Mouse (Mus musculus) CH12.LX (cell line): ENCODE results near the gene Med22. TPM values are rescaled to one million over a fixed set of nuclear protein-coding genes. Genes with fewer than 3 reads are reported as not detected.

Experiments used
- DNase-seq: peaks from one replicate; pipeline ENCODE4 v3.0.0-alpha.2; 2013; ENCODE audit errors: extremely low read depth
- H3K27ac ChIP-seq: 2 replicates; pipeline ENCODE4 v1.5.1; 2012; ENCODE audit warnings: low read depth, mild to moderate bottlenecking, control low read depth, moderate library complexity; ENCODE audit not compliant: insufficient read depth
- H3K27me3 ChIP-seq: replicated peaks from 2 replicates; pipeline ENCODE3; 2012; ENCODE audit warnings: inconsistent platforms
- H3K36me3 ChIP-seq, 2 experiments: replicated peaks in 1 of 2; 2 replicates each; pipeline versions ENCODE3 to v1.6.1; 2012; ENCODE audit warnings: inconsistent platforms in 1 of 2, low read length in 1 of 2, mild to moderate bottlenecking in 1 of 2, mixed read lengths in 1 of 2, moderate library complexity in 1 of 2; ENCODE audit not compliant: control insufficient read depth in 1 of 2, insufficient read depth in 1 of 2
- H3K4me1 ChIP-seq, 2 experiments: 2 replicates each; pipeline ENCODE4 v1.6.1; 2012; ENCODE audit warnings: inconsistent platforms in 1 of 2, moderate library complexity in 1 of 2; ENCODE audit not compliant: insufficient read depth in 2 of 2, control insufficient read depth in 1 of 2
- H3K4me2 ChIP-seq: 2 replicates; pipeline ENCODE4 v1.6.1; 2012; ENCODE audit warnings: low read depth, mild to moderate bottlenecking, control low read depth; ENCODE audit not compliant: poor library complexity, insufficient read depth, severe bottlenecking
- H3K4me3 ChIP-seq, 3 experiments: fragments of 150-350 bp in 1 of 3; sonication (generic) in 1 of 3; replicated peaks in 1 of 3; 2 replicates each; pipeline versions ENCODE3 to v1.5.1; 2011 to 2012; ENCODE audit warnings: low read depth in 2 of 3, low read length in 2 of 3, mild to moderate bottlenecking in 2 of 3, moderate library complexity in 2 of 3, control low read depth in 1 of 3, improper control_type of control experiment in 1 of 3, inconsistent platforms in 1 of 3, mixed read lengths in 1 of 3; ENCODE audit not compliant: poor library complexity in 1 of 3
- H3K79me2 ChIP-seq: replicated peaks from 2 replicates; pipeline ENCODE4 v1.6.1; 2012; ENCODE audit warnings: mild to moderate bottlenecking, moderate library complexity; ENCODE audit not compliant: control insufficient read depth, poor library complexity, insufficient read depth, severe bottlenecking; ENCODE audit errors: extremely low read depth
- H3K9ac ChIP-seq: 2 replicates; pipeline ENCODE4 v1.6.1; 2012; ENCODE audit warnings: low read depth, mild to moderate bottlenecking, control low read depth, moderate library complexity; ENCODE audit not compliant: insufficient read depth
- H3K9me3 ChIP-seq: replicated peaks from 2 replicates; pipeline ENCODE3; 2012; ENCODE audit warnings: low read length, inconsistent platforms, mixed read lengths
- BHLHE40 ChIP-seq: IDR thresholded peaks from 2 replicates; pipeline ENCODE4 v1.6.1; 2011; ENCODE audit warnings: mild to moderate bottlenecking, low read depth, low read length, improper control_type of control experiment
- CHD2 ChIP-seq: IDR thresholded peaks from 2 replicates; pipeline ENCODE4 v1.6.1; 2011; ENCODE audit warnings: low read length, improper control_type of control experiment
- CTCF ChIP-seq, 2 experiments: IDR thresholded peaks in 1 of 2; conservative IDR thresholded peaks in 1 of 2; 2 replicates each; pipeline ENCODE4 v1.5.1; 2011 to 2012; ENCODE audit warnings: low read depth in 2 of 2, low read length in 2 of 2, improper control_type of control experiment in 1 of 2, inconsistent platforms in 1 of 2, mild to moderate bottlenecking in 1 of 2, moderate library complexity in 1 of 2
- E2F4 ChIP-seq: IDR thresholded peaks from 2 replicates; pipeline ENCODE4 v1.6.1; 2011; ENCODE audit warnings: low read depth, low read length, improper control_type of control experiment; ENCODE audit not compliant: insufficient replicate concordance
- ETS1 ChIP-seq: conservative IDR thresholded peaks from 2 replicates; pipeline ENCODE4 v1.6.1; 2012; ENCODE audit warnings: low read depth, mild to moderate bottlenecking, inconsistent platforms, low read length, improper control_type of control experiment, moderate library complexity
- HCFC1 ChIP-seq: IDR thresholded peaks from 2 replicates; pipeline ENCODE4 v1.6.1; 2012; ENCODE audit warnings: low read depth, mild to moderate bottlenecking, inconsistent platforms, low read length, improper control_type of control experiment
- JUN ChIP-seq: IDR thresholded peaks from 2 replicates; pipeline ENCODE4 v1.6.1; 2011; ENCODE audit warnings: low read depth, mild to moderate bottlenecking, low read length, improper control_type of control experiment, moderate library complexity; ENCODE audit not compliant: insufficient read depth
- JUND ChIP-seq: conservative IDR thresholded peaks from 2 replicates; pipeline ENCODE4 v1.6.1; 2011; ENCODE audit warnings: low read depth, low read length, improper control_type of control experiment
- KAT2A ChIP-seq: IDR thresholded peaks from 2 replicates; pipeline ENCODE4 v1.6.1; 2012; ENCODE audit warnings: low read length, improper control_type of control experiment, inconsistent platforms; ENCODE audit not compliant: insufficient replicate concordance
- MAX ChIP-seq: IDR thresholded peaks from 2 replicates; pipeline ENCODE4 v1.6.1; 2011; ENCODE audit warnings: low read length, improper control_type of control experiment
- MAZ ChIP-seq: IDR thresholded peaks from 2 replicates; pipeline ENCODE4 v1.6.1; 2012; ENCODE audit warnings: low read depth, mild to moderate bottlenecking, inconsistent platforms, low read length, improper control_type of control experiment, moderate library complexity
- MEF2A ChIP-seq: IDR thresholded peaks from 2 replicates; pipeline ENCODE4 v1.6.1; 2014; ENCODE audit warnings: low read depth, mild to moderate bottlenecking, inconsistent platforms, low read length, improper control_type of control experiment, borderline replicate concordance
- RAD21 ChIP-seq: IDR thresholded peaks from 2 replicates; pipeline ENCODE4 v1.6.1; 2011; ENCODE audit warnings: low read depth, mild to moderate bottlenecking, low read length, improper control_type of control experiment, moderate library complexity
- RCOR1 ChIP-seq: conservative IDR thresholded peaks from 2 replicates; pipeline ENCODE4 v1.6.1; 2012; ENCODE audit warnings: low read depth, mild to moderate bottlenecking, inconsistent platforms, low read length, improper control_type of control experiment
- SIN3A ChIP-seq: IDR thresholded peaks from 2 replicates; pipeline ENCODE4 v1.6.1; 2012; ENCODE audit warnings: low read length, improper control_type of control experiment, inconsistent platforms
- SMC3 ChIP-seq: IDR thresholded peaks from 2 replicates; pipeline ENCODE4 v1.6.1; 2011; ENCODE audit warnings: low read depth, low read length, improper control_type of control experiment
- TCF12 ChIP-seq: IDR thresholded peaks from 2 replicates; pipeline ENCODE4 v1.6.1; 2014; ENCODE audit warnings: low read depth, mild to moderate bottlenecking, inconsistent platforms, low read length, improper control_type of control experiment
- USF1 ChIP-seq: IDR thresholded peaks from 2 replicates; pipeline ENCODE4 v1.6.1; 2014; ENCODE audit warnings: low read depth, mild to moderate bottlenecking, inconsistent platforms, low read length, improper control_type of control experiment
- ZC3H11A ChIP-seq: IDR thresholded peaks from 2 replicates; pipeline ENCODE4 v1.6.1; 2012; ENCODE audit warnings: low read depth, mild to moderate bottlenecking, inconsistent platforms, low read length, improper control_type of control experiment
- dilution Hi-C: fragments of 300-500 bp; cut with MboI; formaldehyde crosslinking; loops from 2 replicates; pipeline ENCODE4 v1.14.3; 2020; ENCODE audit warnings: low sequenced_read_pairs; ENCODE audit not compliant: extremely low pct_unique_long_range_greater_than_20kb, extremely low pct_ligation_motif_present
- in situ Hi-C: fragments of 300-500 bp; cut with MboI; formaldehyde crosslinking; loops from 3 replicates; pipeline ENCODE4 v1.14.3; 2019; ENCODE audit warnings: low sequenced_read_pairs, low pct_ligation_motif_present, low pct_unique_long_range_greater_than_20kb, mixed read lengths
- polyA plus RNA-seq: library from polyadenylated mRNA; unstranded; fragments of >175 nt; gene quantifications from 2 replicates; pipeline ENCODE4 v1.2.1, GENCODE M21; 2012; ENCODE audit warnings: low read depth; ENCODE audit not compliant: insufficient read length
- total RNA-seq, 2 experiments: library from RNA; depleted of rRNA; stranded (reverse); fragments of 300-350 nt in 1 of 2; fragments of >200 nt in 1 of 2; gene quantifications; 2 replicates each; pipeline ENCODE4 v1.2.3; 2012 to 2014

Gene Med22
- total and polyA plus RNA-seq, 3 experiments: 27.7 to 42.1 (median 37.3) TPM

GRCm38 (mm10) chr2:26908710-26909386 is 1.6 kb downstream of the Med22 start:
- H3K27me3 ChIP-seq: no peaks in the 10 kb centered on the region
- peak overlapping the region; percentile 90 for H3K4me2 ChIP-seq
- H3K9me3 ChIP-seq: no peaks in the 10 kb centered on the region
- in situ Hi-C loops: no loop called here
- peak overlapping the region; percentile 59 for H3K9ac ChIP-seq
- dilution Hi-C loops: no loop called here
- peaks cover 56 to 77% of the 10 kb centered on the region in 2 experiments for H3K36me3 ChIP-seq
- peaks cover 56% of the 10 kb centered on the region for H3K79me2 ChIP-seq
- DNase-seq: no peak
- TF ChIP-seq E2F4 (no peak), MEF2A (no peak)
- H3K27ac ChIP-seq: no peak overlapping the region
- H3K4me3 ChIP-seq: peak overlapping the region; percentile 48 to 69 (median 56)
- H3K4me1 ChIP-seq: peaks cover 19 to 47% of the 10 kb centered on the region in 2 experiments

DNA sequence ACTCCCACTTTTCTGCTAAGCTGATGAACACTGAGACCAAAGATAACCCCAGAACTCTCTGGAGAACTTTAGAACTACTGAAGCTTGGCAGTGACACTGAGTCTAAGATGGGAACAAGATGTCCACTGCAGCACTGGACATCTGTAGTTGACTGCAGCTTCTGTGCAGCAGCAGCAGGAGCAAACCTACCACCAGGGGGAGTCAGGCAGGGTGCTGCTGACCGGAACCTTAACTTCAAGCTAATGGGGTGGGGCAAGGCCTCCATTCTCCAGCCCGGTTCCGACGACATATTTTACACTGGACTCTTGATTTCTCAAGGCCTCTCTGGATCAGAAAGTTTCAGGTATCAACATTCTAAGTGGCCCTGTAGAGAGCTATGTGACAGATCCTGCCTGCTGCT is 3.4 kb downstream of the Med22 start:
- peaks cover 44% of the 10 kb centered on the region for H3K79me2 ChIP-seq
- no peak for TF ChIP-seq RCOR1
- no peak for TF ChIP-seq JUN
- TF ChIP-seq MAX: no peak
- peak; percentile 65 to 79 for TF ChIP-seq CTCF (conservative IDR thresholded peaks at IDR 0.05 in 1 of 2, IDR thresholded peaks at IDR 0.05 in 1 of 2; ENCODE audit: low read depth in 2 of 2, low read length in 2 of 2)
- no peak for TF ChIP-seq JUND
- TF ChIP-seq USF1: no peak
- TF ChIP-seq HCFC1: no peak
- no peak for TF ChIP-seq CHD2
- TF ChIP-seq SMC3: peak; percentile 47
- TF ChIP-seq MAZ: 0 out of 2 replicates have a peak, but pooled peaks have one; percentile 38
- TF ChIP-seq ETS1: no peak
- no peak for TF ChIP-seq BHLHE40
- no peak for TF ChIP-seq TCF12
- peak; percentile 45; the same call in 1 of the 2 replicates for TF ChIP-seq SIN3A
- no peak for TF ChIP-seq KAT2A
- peak; percentile 7; the same call in 1 of the 2 replicates for TF ChIP-seq RAD21
- TF ChIP-seq ZC3H11A: no peak
- H3K27ac ChIP-seq: no peak overlapping the region
- in situ Hi-C loops: no loop called here
- peak overlapping the region; percentile 55 for H3K4me2 ChIP-seq
- dilution Hi-C loops: no loop called here
- H3K27me3 ChIP-seq: no peaks in the 10 kb centered on the region
- peaks cover 18 to 37% of the 10 kb centered on the region in 2 experiments for H3K4me1 ChIP-seq
- DNase-seq: no peak
- H3K36me3 ChIP-seq: peaks cover 41 to 62% of the 10 kb centered on the region in 2 experiments
- H3K9me3 ChIP-seq: no peaks in the 10 kb centered on the region
- peak overlapping the region; percentile 37; the same call in 1 of the 2 replicates for H3K9ac ChIP-seq
- H3K4me3 ChIP-seq: no peak overlapping the region
